Mouse (Mus musculus) hindbrain, embryonic 16.5 days (tissue): ENCODE data around the gene Mier3. TPM values are rescaled to one million over a fixed set of nuclear protein-coding genes. Genes with fewer than 3 reads are reported as not detected.
"Not testable (repeated sequence)": the region's sequence is repeated elsewhere in the genome, so short reads cannot be mapped to it uniquely, and the experiment has no call there.

Experiments used
- ATAC-seq: fragments of 200-750 bp; cut with Nextera tagmentation; 2 replicates; pipeline ENCODE4 v1.8.0; 2017; ENCODE audit warnings: moderate TSS enrichment, moderate library complexity
- H3K27ac ChIP-seq: fragments of 300-500 bp; sonication (generic); 2 replicates; pipeline ENCODE4 v1.5.1; 2014; ENCODE audit warnings: low read depth, mild to moderate bottlenecking, control low read depth, low read length, moderate library complexity
- H3K27me3 ChIP-seq: fragments of 300-500 bp; sonication (generic); replicated peaks from 2 replicates; pipeline ENCODE4 v1.6.1; 2014; ENCODE audit warnings: low read length; ENCODE audit not compliant: control insufficient read depth, insufficient read depth
- H3K36me3 ChIP-seq: fragments of 300-500 bp; sonication (generic); 2 replicates; pipeline ENCODE4 v1.6.1; 2014; ENCODE audit warnings: mild to moderate bottlenecking, low read length, moderate library complexity, mixed read lengths; ENCODE audit not compliant: control insufficient read depth, insufficient read depth
- H3K4me1 ChIP-seq: fragments of 300-500 bp; sonication (generic); 2 replicates; pipeline ENCODE4 v1.6.1; 2014; ENCODE audit warnings: low read depth, low read length; ENCODE audit not compliant: control insufficient read depth, insufficient read depth
- H3K4me2 ChIP-seq: fragments of 300-500 bp; sonication (generic); 2 replicates; pipeline ENCODE4 v1.6.1; 2014; ENCODE audit warnings: mild to moderate bottlenecking, low read length, control low read depth, moderate library complexity
- H3K4me3 ChIP-seq: fragments of 300-500 bp; sonication (generic); 2 replicates; pipeline ENCODE4 v1.5.1; 2014; ENCODE audit warnings: mild to moderate bottlenecking, low read length, control low read depth, moderate library complexity
- H3K9ac ChIP-seq: fragments of 300-500 bp; sonication (generic); 2 replicates; pipeline ENCODE4 v1.6.1; 2014; ENCODE audit warnings: low read depth, mild to moderate bottlenecking, control low read depth, low read length, moderate library complexity
- H3K9me3 ChIP-seq: fragments of 300-500 bp; sonication (generic); 2 replicates; pipeline ENCODE4 v1.6.1; 2014; ENCODE audit warnings: mild to moderate bottlenecking, low read length, moderate library complexity; ENCODE audit not compliant: control insufficient read depth
- WGBS: fragments of 180-500 bp; shearing (Covaris S2); extraction: QIAGEN DNeasy Blood & Tissue Kit; methylation state at CpG from one replicate; pipeline ENCODE4 v1.1.7; 2014; 5-methylcytosine and 5-hydroxymethylcytosine counted together
- polyA plus RNA-seq: library from polyadenylated mRNA; unstranded; fragments of >200 nt; fragmentation: Nextera tagmentation; extraction: Ambion mirVana; gene quantifications from 2 replicates; pipeline ENCODE4 v1.2.1, GENCODE M21; 2015

Gene Mier3
- polyA plus RNA-seq, 1 experiment from 2014 or later, result 14.3 TPM

DNA sequence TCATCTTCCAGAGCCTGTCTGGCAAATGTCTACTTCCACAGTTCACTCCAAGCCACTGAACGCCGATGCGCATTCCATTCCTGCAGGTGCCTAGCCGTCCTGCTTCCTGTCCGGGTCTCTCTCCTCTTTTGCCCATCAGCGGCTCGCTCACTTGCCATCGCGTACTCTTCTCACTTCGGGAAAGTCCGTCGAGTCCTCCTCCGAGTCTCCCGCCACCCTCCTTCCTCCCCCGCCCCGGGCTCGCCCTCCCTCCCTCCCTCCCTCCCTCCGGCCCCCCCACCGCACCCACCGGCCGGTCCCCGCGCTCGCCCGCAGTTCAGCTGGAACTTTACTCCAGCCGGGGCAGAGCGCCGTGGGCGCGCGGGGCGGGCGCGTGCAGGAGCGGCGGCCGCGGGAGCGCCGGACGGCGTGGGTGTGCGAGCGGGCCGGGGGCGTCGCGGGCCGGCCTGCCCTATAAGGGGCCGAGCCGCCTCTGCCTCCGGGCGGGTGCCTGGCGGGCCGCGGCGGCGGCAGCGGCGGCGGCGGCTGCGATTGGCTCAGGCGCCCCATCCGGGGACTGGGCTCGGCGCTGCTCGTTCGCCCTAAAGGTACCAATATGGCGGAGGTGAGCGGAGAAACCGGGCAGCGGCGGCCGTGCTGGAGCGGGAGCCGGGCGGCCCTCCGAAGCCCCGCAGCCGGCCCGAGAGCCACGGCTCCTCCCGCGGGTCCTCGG, 5.1 kb downstream of the Mier3 start:
- peak overlapping the region; percentile 72 for H3K4me2 ChIP-seq
- H3K27me3 ChIP-seq, result no peaks in the 10 kb centered on the region
- peaks cover 9% of the 10 kb centered on the region for H3K4me1 ChIP-seq
- H3K36me3 ChIP-seq, result no peaks in the 10 kb centered on the region
- peak overlapping the region; percentile 91 for H3K27ac ChIP-seq
- ATAC-seq, result peak; percentile 96
- H3K9me3 ChIP-seq, result no peaks in the 10 kb centered on the region
- H3K4me3 ChIP-seq, result peak overlapping the region; percentile 78
- peak overlapping the region; percentile 76 for H3K9ac ChIP-seq
- 0% methylated on average over 36 of the region's 86 CpGs for WGBS

DNA sequence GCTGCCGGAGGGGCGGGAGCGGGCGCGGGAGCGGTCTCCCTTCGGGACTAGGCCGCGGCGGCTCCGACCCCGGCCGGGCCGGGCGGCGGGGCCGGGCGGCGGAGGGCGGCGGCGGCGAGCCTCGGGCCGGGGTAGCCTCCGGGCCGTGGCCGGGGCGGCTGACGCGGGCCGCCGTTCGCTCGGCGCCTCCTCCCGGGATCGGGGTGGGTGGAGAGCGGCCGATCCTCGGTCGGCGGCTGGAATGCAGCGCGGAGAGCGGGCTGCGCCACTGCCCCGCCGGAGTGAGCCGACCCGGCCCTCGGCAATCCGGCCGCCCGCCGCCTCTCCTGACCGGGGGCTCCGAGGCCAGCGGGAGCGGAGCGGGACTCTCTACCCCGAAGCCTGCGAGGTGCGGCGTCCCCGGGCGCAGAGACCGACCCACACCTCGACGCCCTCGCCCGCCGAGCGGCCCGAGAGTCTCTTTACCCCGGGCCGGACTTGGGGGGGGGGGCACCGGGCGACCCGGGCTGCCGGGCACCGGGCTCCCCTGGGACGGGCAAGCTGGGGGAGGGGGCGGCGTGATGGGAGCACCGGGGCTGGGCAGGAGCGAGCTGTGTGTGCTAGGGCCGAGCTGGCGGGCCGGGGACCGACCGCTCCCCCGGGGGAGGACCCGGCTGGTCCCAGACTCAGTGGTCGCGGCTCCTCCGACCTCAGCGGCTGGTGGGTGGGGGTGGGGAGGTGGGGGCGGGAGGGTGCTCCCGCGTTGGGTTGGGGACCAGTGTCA, 5.9 kb downstream of the Mier3 start:
- Histone ChIP-seq H3K4me3 (peak overlapping the region; percentile 78), H3K27ac (peak overlapping the region; percentile 91), H3K9ac (peak overlapping the region; percentile 76), H3K36me3 (peaks cover 3% of the 10 kb centered on the region), H3K4me1 (peaks cover 9% of the 10 kb centered on the region), H3K9me3 (no peaks in the 10 kb centered on the region), H3K4me2 (peak overlapping the region; percentile 72), H3K27me3 (no peaks in the 10 kb centered on the region)
- ATAC-seq, result peak; percentile 68
- WGBS, result under 1% methylated on average over 39 of the region's 101 CpGs

DNA sequence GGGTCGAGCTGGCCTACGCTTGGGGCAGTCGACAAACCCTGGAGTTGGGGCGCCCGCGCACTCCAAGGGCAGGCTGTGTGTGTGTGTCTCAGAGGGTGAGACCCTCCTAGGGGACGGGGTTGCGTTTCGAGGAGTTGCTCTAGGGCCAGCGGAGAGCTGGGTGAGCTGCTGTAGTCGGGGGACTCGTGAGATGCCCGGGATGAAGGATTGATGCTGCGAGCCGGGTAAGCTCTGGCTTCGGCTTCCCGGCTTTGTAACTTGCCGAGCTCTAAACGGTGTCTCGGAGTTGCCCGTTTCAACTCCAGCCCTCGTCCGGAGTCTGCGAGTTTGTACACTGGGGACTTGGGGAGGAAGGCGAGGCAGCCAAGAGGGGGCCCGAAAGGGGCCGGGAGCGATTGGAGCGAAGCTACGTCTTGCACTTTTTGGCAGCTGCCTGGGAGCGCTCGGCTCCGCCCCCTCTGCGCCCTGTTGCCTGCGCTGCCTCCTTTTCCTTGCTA, 6.6 kb downstream of the Mier3 start:
- H3K9me3 ChIP-seq, result no peaks in the 10 kb centered on the region
- H3K4me2 ChIP-seq, result peak overlapping the region; percentile 72
- H3K9ac ChIP-seq, result peak overlapping the region; percentile 76
- WGBS, result under 1% methylated on average over 35 of the region's 35 CpGs
- H3K27me3 ChIP-seq, result no peaks in the 10 kb centered on the region
- peak overlapping the region; percentile 78 for H3K4me3 ChIP-seq
- peaks cover 9% of the 10 kb centered on the region for H3K4me1 ChIP-seq
- H3K36me3 ChIP-seq, result peaks cover 8% of the 10 kb centered on the region
- H3K27ac ChIP-seq, result peak overlapping the region; percentile 91
- peak; percentile 75 for ATAC-seq

DNA sequence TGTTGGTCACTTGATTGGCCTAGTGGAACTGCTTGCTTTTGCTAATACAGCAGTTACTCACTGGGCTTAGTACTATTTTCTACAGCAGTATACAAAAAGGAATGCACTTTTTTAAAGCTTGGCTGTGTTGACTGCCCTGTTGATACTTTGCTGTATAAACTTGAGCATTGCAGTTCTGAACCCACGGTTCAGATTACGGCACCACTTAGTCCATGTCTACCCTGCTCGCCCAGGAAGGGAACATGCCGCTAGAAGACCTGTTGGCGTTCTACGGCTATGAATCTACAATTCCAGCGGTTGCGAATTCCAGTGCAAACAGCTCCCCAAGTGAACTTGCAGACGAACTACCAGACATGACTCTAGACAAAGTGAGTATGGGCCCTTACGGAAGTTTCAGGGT, 22.6 kb downstream of the Mier3 start:
- H3K4me1 ChIP-seq, result no peaks in the 10 kb centered on the region
- no peaks in the 10 kb centered on the region for H3K27me3 ChIP-seq
- no peak for ATAC-seq

DNA sequence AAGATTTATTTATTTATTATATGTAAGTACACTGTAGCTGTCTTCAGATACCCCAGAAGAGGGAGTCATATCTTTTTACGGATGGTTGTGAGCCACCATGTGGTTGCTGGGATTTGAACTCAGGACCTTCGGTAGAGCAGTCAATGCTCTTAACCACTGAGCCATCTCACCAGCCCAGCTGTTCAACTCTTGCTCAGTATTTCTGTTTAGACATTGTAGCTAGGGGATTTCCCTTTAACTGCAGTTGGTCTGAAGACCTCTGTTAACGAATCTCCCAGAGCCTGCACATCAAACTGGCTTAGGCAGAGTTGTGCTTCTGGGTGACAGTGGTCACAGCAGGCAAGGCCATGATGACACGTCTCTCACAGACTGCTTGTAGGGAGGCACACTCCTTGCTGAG, 23.2 kb downstream of the Mier3 start:
- H3K4me3 ChIP-seq, H3K9me3 ChIP-seq, ATAC-seq, H3K9ac ChIP-seq, H3K4me2 ChIP-seq, H3K27me3 ChIP-seq, H3K4me1 ChIP-seq, H3K27ac ChIP-seq: not testable (repeated sequence)
- peaks cover 33% of the 10 kb centered on the region for H3K36me3 ChIP-seq
- WGBS, result 82% methylated on average over 4 of the region's 4 CpGs

More for the DNA sequence above, 22.6 kb downstream of the Mier3 start:
- no peak overlapping the region for H3K4me2 ChIP-seq
- 97% methylated on average over 10 of the region's 10 CpGs for WGBS
- H3K4me3 ChIP-seq, result no peak overlapping the region
- H3K27ac ChIP-seq, result no peak overlapping the region
- H3K9me3 ChIP-seq, result no peaks in the 10 kb centered on the region
- H3K9ac ChIP-seq, result no peak overlapping the region
- H3K36me3 ChIP-seq, result peaks cover 28% of the 10 kb centered on the region

DNA sequence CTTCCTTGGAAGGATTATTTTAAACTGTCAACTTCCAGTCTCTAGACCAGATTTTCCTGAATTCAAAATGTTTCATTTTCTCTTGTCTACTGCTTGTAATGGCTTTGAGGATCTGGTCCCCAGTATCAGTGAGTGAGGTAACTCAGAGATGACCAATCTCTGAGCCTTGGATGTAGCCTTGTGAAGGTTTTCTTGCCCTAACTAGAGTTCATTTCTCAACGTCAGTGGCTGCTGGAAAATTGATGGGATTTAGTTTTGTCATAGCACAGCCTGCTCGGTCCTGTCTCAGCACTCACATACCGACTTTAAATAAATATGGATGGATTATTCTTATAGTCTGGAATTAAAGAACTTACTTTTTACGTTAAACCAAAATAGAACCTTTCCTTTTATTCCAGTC, 29.8 kb downstream of the Mier3 start:
- WGBS, result 94% methylated on average over 4 of the region's 4 CpGs
- Histone ChIP-seq H3K9ac (no peak overlapping the region), H3K4me3 (no peak overlapping the region), H3K4me2 (no peak overlapping the region), H3K27me3 (no peaks in the 10 kb centered on the region), H3K4me1 (no peaks in the 10 kb centered on the region), H3K9me3 (no peaks in the 10 kb centered on the region), H3K36me3 (peaks cover 72% of the 10 kb centered on the region), H3K27ac (no peak overlapping the region)
- ATAC-seq, result no peak

DNA sequence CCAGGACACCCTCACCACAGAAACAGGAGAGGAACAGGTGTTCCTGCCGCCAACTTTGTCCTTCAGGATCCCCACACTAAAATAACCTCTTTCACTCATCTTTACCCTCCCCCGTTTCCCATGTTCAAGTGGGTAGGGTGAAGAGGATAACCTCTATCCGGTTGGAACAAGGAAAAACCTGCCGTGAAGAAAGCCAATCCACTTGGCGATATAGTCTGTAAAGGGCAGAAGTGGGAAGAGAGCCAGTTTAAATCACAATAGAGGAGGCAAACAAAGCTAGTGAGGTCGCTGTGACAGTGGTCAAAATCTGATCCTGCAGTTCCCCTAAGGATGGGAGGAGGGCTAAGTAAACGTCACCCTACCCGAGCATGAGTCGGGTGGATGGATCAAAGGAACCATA, 38.9 kb downstream of the Mier3 start:
- 67% methylated on average over 9 of the region's 9 CpGs for WGBS
- ATAC-seq, result no peak
- H3K9ac ChIP-seq, result no peak overlapping the region

DNA sequence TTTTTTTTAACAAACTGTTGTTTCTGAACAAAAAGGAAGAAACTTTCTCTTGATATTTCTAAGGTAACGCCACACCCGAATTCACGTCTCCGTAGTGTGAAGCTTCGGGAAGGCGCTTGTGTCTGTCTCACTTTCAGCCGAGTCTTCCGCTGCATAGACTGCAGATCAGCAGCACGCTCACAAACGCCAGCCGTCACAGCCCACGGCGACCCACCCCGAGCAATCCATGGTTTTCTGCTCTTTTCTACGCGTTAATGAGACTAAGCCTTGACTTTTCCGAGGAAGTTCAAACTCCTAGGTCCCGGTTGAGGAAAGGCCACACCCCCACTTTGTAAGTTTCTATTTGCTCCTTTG, 44.0 kb downstream of the Mier3 start:
- WGBS, result under 1% methylated on average over 18 of the region's 18 CpGs
- H3K27ac ChIP-seq, result no peak overlapping the region
- no peaks in the 10 kb centered on the region for H3K27me3 ChIP-seq
- H3K4me1 ChIP-seq, result peaks cover 11% of the 10 kb centered on the region
- peak overlapping the region; percentile 47; the same call in 1 of the 2 replicates for H3K9ac ChIP-seq
- H3K9me3 ChIP-seq, result no peaks in the 10 kb centered on the region
- peak overlapping the region; percentile 96 for H3K4me2 ChIP-seq
- no peak; the same call in 1 of the 2 replicates for ATAC-seq
- peak overlapping the region; percentile 52 for H3K4me3 ChIP-seq
- no peaks in the 10 kb centered on the region for H3K36me3 ChIP-seq

More for the DNA sequence above, 38.9 kb downstream of the Mier3 start:
- Histone ChIP-seq H3K4me2 (no peak overlapping the region), H3K36me3 (peaks cover 11% of the 10 kb centered on the region), H3K27me3 (no peaks in the 10 kb centered on the region), H3K27ac (no peak overlapping the region), H3K9me3 (no peaks in the 10 kb centered on the region), H3K4me1 (peaks cover 6% of the 10 kb centered on the region), H3K4me3 (no peak overlapping the region)
